Mouse (Mus musculus) CH12.LX (cell line): ENCODE data around the gene Abcc3. TPM values are rescaled to one million over a fixed set of nuclear protein-coding genes. Genes with fewer than 3 reads are reported as not detected.

Experiments used
- DNase-seq: peaks from one replicate; pipeline ENCODE4 v3.0.0-alpha.2; 2013; ENCODE audit errors: extremely low read depth
- H3K27ac ChIP-seq: 2 replicates; pipeline ENCODE4 v1.5.1; 2012; ENCODE audit warnings: low read depth, mild to moderate bottlenecking, control low read depth, moderate library complexity; ENCODE audit not compliant: insufficient read depth
- H3K27me3 ChIP-seq: replicated peaks from 2 replicates; pipeline ENCODE3; 2012; ENCODE audit warnings: inconsistent platforms
- H3K36me3 ChIP-seq, 2 experiments: replicated peaks in 1 of 2; 2 replicates each; pipeline versions ENCODE3 to v1.6.1; 2012; ENCODE audit warnings: inconsistent platforms in 1 of 2, low read length in 1 of 2, mild to moderate bottlenecking in 1 of 2, mixed read lengths in 1 of 2, moderate library complexity in 1 of 2; ENCODE audit not compliant: control insufficient read depth in 1 of 2, insufficient read depth in 1 of 2
- H3K4me1 ChIP-seq, 2 experiments: 2 replicates each; pipeline ENCODE4 v1.6.1; 2012; ENCODE audit warnings: inconsistent platforms in 1 of 2, moderate library complexity in 1 of 2; ENCODE audit not compliant: insufficient read depth in 2 of 2, control insufficient read depth in 1 of 2
- H3K4me2 ChIP-seq: 2 replicates; pipeline ENCODE4 v1.6.1; 2012; ENCODE audit warnings: low read depth, mild to moderate bottlenecking, control low read depth; ENCODE audit not compliant: poor library complexity, insufficient read depth, severe bottlenecking
- H3K4me3 ChIP-seq, 3 experiments: fragments of 150-350 bp in 1 of 3; sonication (generic) in 1 of 3; replicated peaks in 1 of 3; 2 replicates each; pipeline versions ENCODE3 to v1.5.1; 2011 to 2012; ENCODE audit warnings: low read depth in 2 of 3, low read length in 2 of 3, mild to moderate bottlenecking in 2 of 3, moderate library complexity in 2 of 3, control low read depth in 1 of 3, improper control_type of control experiment in 1 of 3, inconsistent platforms in 1 of 3, mixed read lengths in 1 of 3; ENCODE audit not compliant: poor library complexity in 1 of 3
- H3K79me2 ChIP-seq: replicated peaks from 2 replicates; pipeline ENCODE4 v1.6.1; 2012; ENCODE audit warnings: mild to moderate bottlenecking, moderate library complexity; ENCODE audit not compliant: control insufficient read depth, poor library complexity, insufficient read depth, severe bottlenecking; ENCODE audit errors: extremely low read depth
- H3K9ac ChIP-seq: 2 replicates; pipeline ENCODE4 v1.6.1; 2012; ENCODE audit warnings: low read depth, mild to moderate bottlenecking, control low read depth, moderate library complexity; ENCODE audit not compliant: insufficient read depth
- H3K9me3 ChIP-seq: replicated peaks from 2 replicates; pipeline ENCODE3; 2012; ENCODE audit warnings: low read length, inconsistent platforms, mixed read lengths
- BHLHE40 ChIP-seq: IDR thresholded peaks from 2 replicates; pipeline ENCODE4 v1.6.1; 2011; ENCODE audit warnings: mild to moderate bottlenecking, low read depth, low read length, improper control_type of control experiment
- CTCF ChIP-seq, 2 experiments: IDR thresholded peaks in 1 of 2; conservative IDR thresholded peaks in 1 of 2; 2 replicates each; pipeline ENCODE4 v1.5.1; 2011 to 2012; ENCODE audit warnings: low read depth in 2 of 2, low read length in 2 of 2, improper control_type of control experiment in 1 of 2, inconsistent platforms in 1 of 2, mild to moderate bottlenecking in 1 of 2, moderate library complexity in 1 of 2
- ELF1 ChIP-seq: IDR thresholded peaks from 2 replicates; pipeline ENCODE4 v1.6.1; 2014; ENCODE audit warnings: low read depth, mild to moderate bottlenecking, inconsistent platforms, low read length, improper control_type of control experiment
- ETS1 ChIP-seq: conservative IDR thresholded peaks from 2 replicates; pipeline ENCODE4 v1.6.1; 2012; ENCODE audit warnings: low read depth, mild to moderate bottlenecking, inconsistent platforms, low read length, improper control_type of control experiment, moderate library complexity
- GABPA ChIP-seq: IDR thresholded peaks from 2 replicates; pipeline ENCODE4 v1.6.1; 2012; ENCODE audit warnings: low read depth, low read length, improper control_type of control experiment, inconsistent platforms; ENCODE audit not compliant: insufficient replicate concordance
- HCFC1 ChIP-seq: IDR thresholded peaks from 2 replicates; pipeline ENCODE4 v1.6.1; 2012; ENCODE audit warnings: low read depth, mild to moderate bottlenecking, inconsistent platforms, low read length, improper control_type of control experiment
- IRF4 ChIP-seq: IDR thresholded peaks from 2 replicates; pipeline ENCODE4 v1.6.1; 2014; ENCODE audit warnings: low read depth, mild to moderate bottlenecking, inconsistent platforms, low read length, improper control_type of control experiment
- MAX ChIP-seq: IDR thresholded peaks from 2 replicates; pipeline ENCODE4 v1.6.1; 2011; ENCODE audit warnings: low read length, improper control_type of control experiment
- MYC ChIP-seq: IDR thresholded peaks from 2 replicates; pipeline ENCODE4 v1.6.1; 2011; ENCODE audit warnings: low read depth, mild to moderate bottlenecking, improper control_type of control experiment, low read length
- NELFE ChIP-seq: IDR thresholded peaks from 2 replicates; pipeline ENCODE4 v1.6.1; 2011; ENCODE audit warnings: low read depth, low read length, improper control_type of control experiment
- NRF1 ChIP-seq: IDR thresholded peaks from 2 replicates; pipeline ENCODE4 v1.6.1; 2014; ENCODE audit warnings: low read depth, mild to moderate bottlenecking, inconsistent platforms, low read length, improper control_type of control experiment, moderate library complexity
- PAX5 ChIP-seq: IDR thresholded peaks from 2 replicates; pipeline ENCODE4 v1.6.1; 2012; ENCODE audit warnings: low read length, inconsistent platforms, mixed read lengths
- SIN3A ChIP-seq: IDR thresholded peaks from 2 replicates; pipeline ENCODE4 v1.6.1; 2012; ENCODE audit warnings: low read length, improper control_type of control experiment, inconsistent platforms
- SMC3 ChIP-seq: IDR thresholded peaks from 2 replicates; pipeline ENCODE4 v1.6.1; 2011; ENCODE audit warnings: low read depth, low read length, improper control_type of control experiment
- TCF12 ChIP-seq: IDR thresholded peaks from 2 replicates; pipeline ENCODE4 v1.6.1; 2014; ENCODE audit warnings: low read depth, mild to moderate bottlenecking, inconsistent platforms, low read length, improper control_type of control experiment
- UBTF ChIP-seq: IDR thresholded peaks from 2 replicates; pipeline ENCODE4 v1.6.1; 2012; ENCODE audit warnings: low read depth, mild to moderate bottlenecking, inconsistent platforms, low read length, improper control_type of control experiment, moderate library complexity
- USF1 ChIP-seq: IDR thresholded peaks from 2 replicates; pipeline ENCODE4 v1.6.1; 2014; ENCODE audit warnings: low read depth, mild to moderate bottlenecking, inconsistent platforms, low read length, improper control_type of control experiment
- ZKSCAN1 ChIP-seq: IDR thresholded peaks from 2 replicates; pipeline ENCODE4 v1.6.1; 2012; ENCODE audit warnings: low read depth, inconsistent platforms, low read length, improper control_type of control experiment, borderline replicate concordance
- ZMIZ1 ChIP-seq: IDR thresholded peaks from 2 replicates; pipeline ENCODE4 v1.6.1; 2012; ENCODE audit warnings: low read depth, mild to moderate bottlenecking, inconsistent platforms, low read length, improper control_type of control experiment
- ZNF384 ChIP-seq: IDR thresholded peaks from 2 replicates; pipeline ENCODE4 v1.6.1; 2012; ENCODE audit warnings: low read depth, low read length, improper control_type of control experiment, inconsistent platforms
- dilution Hi-C: fragments of 300-500 bp; cut with MboI; formaldehyde crosslinking; loops from 2 replicates; pipeline ENCODE4 v1.14.3; 2020; ENCODE audit warnings: low sequenced_read_pairs; ENCODE audit not compliant: extremely low pct_unique_long_range_greater_than_20kb, extremely low pct_ligation_motif_present
- in situ Hi-C: fragments of 300-500 bp; cut with MboI; formaldehyde crosslinking; loops from 3 replicates; pipeline ENCODE4 v1.14.3; 2019; ENCODE audit warnings: low sequenced_read_pairs, low pct_ligation_motif_present, low pct_unique_long_range_greater_than_20kb, mixed read lengths
- polyA plus RNA-seq: library from polyadenylated mRNA; unstranded; fragments of >175 nt; gene quantifications from 2 replicates; pipeline ENCODE4 v1.2.1, GENCODE M21; 2012; ENCODE audit warnings: low read depth; ENCODE audit not compliant: insufficient read length
- total RNA-seq, 2 experiments: library from RNA; depleted of rRNA; stranded (reverse); fragments of 300-350 nt in 1 of 2; fragments of >200 nt in 1 of 2; gene quantifications; 2 replicates each; pipeline ENCODE4 v1.2.3; 2012 to 2014

Abcc3 gene
- total and polyA plus RNA-seq, 3 experiments: 0.21 to 0.66 (median 0.40) TPM

DNA sequence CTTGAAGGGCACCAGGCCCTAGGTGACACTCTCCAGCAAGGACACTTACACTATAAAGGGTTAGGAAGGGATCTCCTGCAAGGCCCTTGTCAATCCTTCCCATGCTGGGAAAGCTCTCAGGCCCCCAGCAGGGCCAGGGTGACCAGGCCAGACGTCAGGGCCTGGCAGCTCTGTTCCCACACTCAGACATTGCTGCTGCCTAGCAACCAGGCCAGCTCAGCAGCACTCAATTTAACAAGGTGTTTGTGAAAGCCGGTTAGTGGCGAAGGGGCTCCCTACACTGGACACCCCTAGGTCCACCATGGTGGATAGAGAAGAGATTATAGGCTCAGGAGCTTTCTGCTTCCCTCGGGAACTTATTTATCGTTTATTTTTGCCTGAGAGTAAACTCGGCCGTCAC, 48.3 kb upstream of the Abcc3 start:
- TF ChIP-seq BHLHE40 (no peak), GABPA (no peak), ZNF384 (no peak), ETS1 (no peak), ZKSCAN1 (no peak), CTCF (conservative IDR thresholded peaks at IDR 0.05 in 1 of 2, IDR thresholded peaks at IDR 0.05 in 1 of 2; ENCODE audit: low read depth in 2 of 2, low read length in 2 of 2) (no peak), ZMIZ1 (no peak), ELF1 (no peak), TCF12 (no peak), USF1 (no peak), HCFC1 (no peak), NELFE (no peak), PAX5 (no peak), SMC3 (no peak), NRF1 (no peak), IRF4 (no peak)
- Histone ChIP-seq H3K4me1 (peaks cover 8 to 25% of the 10 kb centered on the region in 2 experiments; a peak in 3 of 4 replicates), H3K4me3 (no peak overlapping the region), H3K4me2 (no peak overlapping the region), H3K27ac (no peak overlapping the region), H3K36me3 (no peaks in the 10 kb centered on the region), H3K9me3 (no peaks in the 10 kb centered on the region), H3K9ac (no peak overlapping the region), H3K27me3 (peaks cover 7% of the 10 kb centered on the region), H3K79me2 (no peaks in the 10 kb centered on the region)
- dilution Hi-C loops (no loop called here), in situ Hi-C loops (no loop called here)
- no peak for DNase-seq

DNA sequence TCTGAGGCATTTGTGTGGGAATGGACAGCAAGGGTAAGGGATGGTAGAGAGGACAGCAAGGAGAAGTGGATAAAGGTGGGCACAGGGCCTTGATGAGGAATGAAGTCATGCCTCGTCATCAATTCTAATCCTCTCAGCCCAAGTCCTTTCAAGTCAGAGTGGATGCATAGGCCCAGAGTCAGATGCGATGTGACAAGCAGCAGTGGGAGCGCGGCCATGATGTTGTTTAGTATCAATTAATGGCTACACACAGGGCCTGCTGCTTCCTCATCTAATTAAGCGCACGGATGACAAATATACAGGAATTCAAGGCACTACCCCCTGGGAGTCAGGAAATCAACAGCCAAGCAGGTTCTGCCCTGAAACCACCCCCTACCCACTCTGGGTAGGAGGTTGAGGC, 47.6 kb upstream of the Abcc3 start:
- Histone ChIP-seq H3K4me2 (no peak overlapping the region), H3K27me3 (peaks cover 4% of the 10 kb centered on the region), H3K27ac (no peak overlapping the region), H3K36me3 (no peaks in the 10 kb centered on the region), H3K4me3 (no peak overlapping the region), H3K4me1 (peaks cover 8 to 22% of the 10 kb centered on the region in 2 experiments; a peak in 3 of 4 replicates), H3K9ac (no peak overlapping the region), H3K79me2 (no peaks in the 10 kb centered on the region), H3K9me3 (no peaks in the 10 kb centered on the region)
- in situ Hi-C loops: no loop called here
- TF ChIP-seq GABPA (no peak), MAX (no peak), SIN3A (no peak), MYC (no peak), CTCF (conservative IDR thresholded peaks at IDR 0.05 in 1 of 2, IDR thresholded peaks at IDR 0.05 in 1 of 2; ENCODE audit: low read depth in 2 of 2, low read length in 2 of 2) (no peak), UBTF (no peak)
- DNase-seq: no peak
- dilution Hi-C loops: no loop called here
